Mouse (Mus musculus): ENCODE results near the gene Ube4b.

DNA sequence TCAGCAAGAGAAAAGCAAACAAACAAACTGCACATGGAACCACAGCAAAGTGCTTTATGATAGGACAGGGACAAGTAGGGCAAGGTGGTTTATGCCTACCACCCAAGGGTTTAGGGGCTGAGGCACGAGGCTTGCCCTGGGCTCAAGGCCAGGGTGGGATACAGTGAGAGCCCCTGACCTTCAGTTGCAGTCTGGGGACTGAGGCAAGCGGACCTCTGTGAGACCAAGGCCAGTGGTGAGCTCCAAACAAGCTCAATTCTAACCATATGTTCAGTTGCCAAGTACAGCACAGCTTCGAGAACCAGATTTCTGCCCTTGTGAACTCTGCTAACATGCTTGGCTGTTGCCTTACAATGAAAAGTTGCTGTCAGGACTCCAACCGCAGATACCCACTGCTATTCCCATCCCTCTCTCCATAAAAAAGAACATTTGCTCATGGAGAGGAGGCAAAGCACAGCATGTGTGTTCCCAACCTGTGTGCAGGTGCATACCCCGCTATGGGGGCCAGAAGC, 8.6 kb downstream of the Ube4b start:
- TF ChIP-seq CTCF (IDR thresholded peaks at IDR 0.05) = no peak
- TF ChIP-seq EP300 (IDR thresholded peaks at IDR 0.05) = no peak
